Mouse (Mus musculus) kidney, adult 2 months (tissue): ENCODE results near the gene Olfr96. TPM values are rescaled to one million over a fixed set of nuclear protein-coding genes. Genes with fewer than 3 reads are reported as not detected.

Experiments used
- DNase-seq: peaks from one replicate; pipeline ENCODE4 v3.0.0; 2021
- H3K27ac ChIP-seq: fragments of 200-500 bp; 2 replicates; pipeline ENCODE4 v1.5.1; 2012; ENCODE audit warnings: low read depth, low read length, control low read depth, inconsistent platforms; ENCODE audit not compliant: insufficient read depth
- H3K27me3 ChIP-seq: fragments of 200-500 bp; replicated peaks from 2 replicates; pipeline ENCODE4 v1.6.1; 2012; ENCODE audit warnings: mild to moderate bottlenecking, moderate library complexity, low read length, inconsistent platforms; ENCODE audit not compliant: control insufficient read depth, insufficient read depth
- H3K36me3 ChIP-seq: fragments of 200-500 bp; 2 replicates; pipeline ENCODE4 v1.6.1; 2012; ENCODE audit warnings: mild to moderate bottlenecking, moderate library complexity, low read length, inconsistent platforms; ENCODE audit not compliant: control insufficient read depth, insufficient read depth
- H3K4me1 ChIP-seq: fragments of 200-500 bp; 2 replicates; pipeline ENCODE4 v1.6.1; 2011; ENCODE audit warnings: low read length; ENCODE audit not compliant: control insufficient read depth, insufficient read depth
- H3K4me3 ChIP-seq: fragments of 200-500 bp; 2 replicates; pipeline ENCODE4 v1.5.1; 2011; ENCODE audit warnings: mild to moderate bottlenecking, low read depth, low read length, control low read depth; ENCODE audit not compliant: insufficient read depth
- CTCF ChIP-seq: fragments of 200-500 bp; conservative IDR thresholded peaks from 2 replicates; pipeline ENCODE4 v1.5.1; 2011; ENCODE audit warnings: low read depth, mild to moderate bottlenecking, control low read depth, low read length, moderate library complexity, mixed read lengths; ENCODE audit not compliant: insufficient read depth, insufficient read length
- POLR2A ChIP-seq: fragments of 200-500 bp; IDR thresholded peaks from one replicate; pipeline ENCODE4 v1.6.1; 2011; ENCODE audit warnings: low read depth, low read length, control low read depth
- WGBS: fragments of 180-500 bp; shearing (Covaris S2); methylation state at CpG from one replicate; pipeline ENCODE4 v1.1.7; 2018; 5-methylcytosine and 5-hydroxymethylcytosine counted together
- polyA plus RNA-seq: library from polyadenylated mRNA; depleted of rRNA; stranded (reverse); fragments of >200 nt; gene quantifications from 2 replicates; pipeline ENCODE4 v1.2.3, GENCODE M21; 2012; rRNA removed

Olfr96 gene
- polyA plus RNA-seq: not detected in 2 replicates

- WGBS: 62% methylated on average over 4 of the region's 4 CpGs
- no peaks in the 10 kb centered on the region for H3K4me1 ChIP-seq
- no peak within 1 kb of the TSS for H3K27ac ChIP-seq
- H3K36me3 ChIP-seq: no peaks in the 10 kb centered on the region
- no peak within 1 kb of the TSS for H3K4me3 ChIP-seq
- DNase-seq: no peak
- H3K27me3 ChIP-seq: no peaks in the 10 kb centered on the region
- no peak for TF ChIP-seq CTCF
- TF ChIP-seq POLR2A: no peak
Observed at GRCm38 (mm10) chr17:37219846-37220245, at the start of gene Olfr96. Gene Olfr96 (plus strand): TSS chr17:37220146.

DNA sequence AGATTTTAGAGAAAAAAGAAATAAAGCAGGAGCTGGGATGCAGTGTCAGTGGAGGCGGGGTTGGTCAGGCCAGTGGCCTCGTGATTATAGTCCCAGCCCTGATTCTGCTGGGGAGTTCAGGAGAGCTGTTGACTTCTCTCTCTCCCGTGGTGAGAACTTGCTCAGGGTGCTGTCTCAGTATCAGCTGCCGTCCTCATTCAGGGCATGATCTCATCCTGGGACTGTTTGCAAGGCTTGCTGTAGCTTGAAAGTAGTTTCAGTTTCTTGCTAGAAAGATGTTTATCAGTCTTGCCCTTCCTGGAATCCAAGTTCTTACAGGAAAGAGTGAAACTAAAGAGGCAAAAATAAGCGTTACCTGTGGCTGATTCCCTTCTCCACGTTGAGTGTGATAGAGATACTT lies 34.5 kb upstream of the Olfr96 start:
- H3K4me1 ChIP-seq: no peaks in the 10 kb centered on the region
- H3K4me3 ChIP-seq: no peak overlapping the region
- H3K27ac ChIP-seq: no peak overlapping the region
- 31% methylated on average over 6 of the region's 6 CpGs for WGBS
- TF ChIP-seq POLR2A: no peak
- TF ChIP-seq CTCF: no peak
- no peak for DNase-seq
- no peaks in the 10 kb centered on the region for H3K36me3 ChIP-seq
- no peaks in the 10 kb centered on the region; the same call in 1 of the 2 replicates for H3K27me3 ChIP-seq

DNA sequence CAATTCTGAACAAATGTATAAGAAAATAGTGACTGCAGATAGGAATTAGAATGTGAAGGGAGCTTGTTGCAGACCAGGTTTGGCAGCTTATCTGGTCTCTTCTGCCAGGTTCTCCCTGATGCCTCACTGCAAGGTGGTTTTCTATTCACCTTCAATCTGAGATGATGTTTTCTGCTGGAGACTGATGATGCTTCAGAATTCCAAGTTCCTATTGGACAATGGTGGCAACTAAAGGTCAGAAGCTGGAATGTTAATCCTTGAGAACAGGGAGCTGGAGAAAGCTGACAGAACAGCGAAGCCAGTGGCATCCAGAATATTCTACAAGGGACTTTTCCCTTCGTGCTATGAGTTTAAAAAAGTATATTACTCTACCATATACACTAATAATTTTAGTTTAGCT lies 29.2 kb upstream of the Olfr96 start:
- H3K4me1 ChIP-seq: no peaks in the 10 kb centered on the region
- H3K4me3 ChIP-seq: no peak overlapping the region
- no peak for TF ChIP-seq CTCF
- TF ChIP-seq POLR2A: no peak
- 40% methylated on average over 2 of the region's 2 CpGs for WGBS
- no peaks in the 10 kb centered on the region; the same call in 1 of the 2 replicates for H3K27me3 ChIP-seq
- H3K36me3 ChIP-seq: no peaks in the 10 kb centered on the region
- DNase-seq: peak; percentile 82
- H3K27ac ChIP-seq: no peak overlapping the region

DNA sequence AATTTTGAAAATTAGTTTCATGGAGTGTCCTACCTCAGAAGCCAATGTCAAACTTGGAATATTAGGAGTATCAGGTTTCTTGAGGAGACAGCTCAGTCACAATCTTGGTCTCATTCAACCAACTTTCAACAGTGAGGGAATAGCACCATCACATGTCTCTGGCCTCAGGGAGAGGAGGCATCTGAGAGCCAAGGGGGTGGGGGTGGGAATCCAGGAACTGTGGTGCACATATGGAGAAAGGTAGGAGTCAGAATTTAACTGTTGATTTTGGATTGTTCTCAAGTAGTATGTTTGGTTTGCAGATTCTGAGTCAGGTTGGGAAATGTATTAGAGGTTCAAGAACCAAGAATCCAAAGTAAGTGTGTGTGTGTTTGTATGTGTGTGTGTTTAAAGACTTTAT lies 26.9 kb upstream of the Olfr96 start:
- Histone ChIP-seq H3K4me3 (no peak overlapping the region), H3K27me3 (no peaks in the 10 kb centered on the region; the same call in 1 of the 2 replicates), H3K27ac (no peak overlapping the region), H3K4me1 (no peaks in the 10 kb centered on the region), H3K36me3 (no peaks in the 10 kb centered on the region)
- no peak for DNase-seq
- no peak for TF ChIP-seq CTCF
- TF ChIP-seq POLR2A: no peak

- no peaks in the 10 kb centered on the region for H3K4me1 ChIP-seq
- no peak for TF ChIP-seq CTCF
- no peak for TF ChIP-seq POLR2A
- no peak within 1 kb of the TSS for H3K27ac ChIP-seq
- H3K36me3 ChIP-seq: no peaks in the 10 kb centered on the region
- WGBS: 94% methylated on average over 2 of the region's 2 CpGs
- H3K27me3 ChIP-seq: no peaks in the 10 kb centered on the region; the same call in 1 of the 2 replicates
- DNase-seq: no peak
- no peak within 1 kb of the TSS for H3K4me3 ChIP-seq
Observed at GRCm38 (mm10) chr17:37193656-37194055, 26.3 kb upstream of the Olfr96 start, which contains the start of gene Ubd. Gene Ubd (plus strand): TSS chr17:37193892.

DNA sequence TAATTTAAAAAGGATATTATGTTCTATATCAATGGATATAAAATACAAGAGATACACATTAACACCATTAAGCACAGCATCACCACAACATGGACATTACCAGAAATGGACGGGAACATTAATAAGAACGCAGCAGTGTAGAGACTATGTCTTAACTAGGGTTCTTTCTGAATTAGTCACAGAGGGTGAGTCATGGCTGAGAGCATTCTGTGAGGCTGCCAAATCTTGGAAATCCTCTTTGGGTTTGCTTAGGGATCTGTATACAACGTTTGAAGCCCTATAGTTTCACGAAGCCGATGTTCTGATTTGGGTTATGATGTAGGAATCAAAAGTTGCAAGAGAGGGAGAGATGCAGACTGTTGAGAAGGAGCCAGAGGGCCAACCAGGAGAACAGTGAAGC lies 25.2 kb upstream of the Olfr96 start:
- TF ChIP-seq CTCF (no peak), POLR2A (no peak)
- no peaks in the 10 kb centered on the region for H3K4me1 ChIP-seq
- H3K36me3 ChIP-seq: no peaks in the 10 kb centered on the region
- 85% methylated on average over 5 of the region's 5 CpGs for WGBS
- no peak overlapping the region for H3K4me3 ChIP-seq
- H3K27ac ChIP-seq: no peak overlapping the region
- no peaks in the 10 kb centered on the region; the same call in 1 of the 2 replicates for H3K27me3 ChIP-seq
- DNase-seq: no peak

DNA sequence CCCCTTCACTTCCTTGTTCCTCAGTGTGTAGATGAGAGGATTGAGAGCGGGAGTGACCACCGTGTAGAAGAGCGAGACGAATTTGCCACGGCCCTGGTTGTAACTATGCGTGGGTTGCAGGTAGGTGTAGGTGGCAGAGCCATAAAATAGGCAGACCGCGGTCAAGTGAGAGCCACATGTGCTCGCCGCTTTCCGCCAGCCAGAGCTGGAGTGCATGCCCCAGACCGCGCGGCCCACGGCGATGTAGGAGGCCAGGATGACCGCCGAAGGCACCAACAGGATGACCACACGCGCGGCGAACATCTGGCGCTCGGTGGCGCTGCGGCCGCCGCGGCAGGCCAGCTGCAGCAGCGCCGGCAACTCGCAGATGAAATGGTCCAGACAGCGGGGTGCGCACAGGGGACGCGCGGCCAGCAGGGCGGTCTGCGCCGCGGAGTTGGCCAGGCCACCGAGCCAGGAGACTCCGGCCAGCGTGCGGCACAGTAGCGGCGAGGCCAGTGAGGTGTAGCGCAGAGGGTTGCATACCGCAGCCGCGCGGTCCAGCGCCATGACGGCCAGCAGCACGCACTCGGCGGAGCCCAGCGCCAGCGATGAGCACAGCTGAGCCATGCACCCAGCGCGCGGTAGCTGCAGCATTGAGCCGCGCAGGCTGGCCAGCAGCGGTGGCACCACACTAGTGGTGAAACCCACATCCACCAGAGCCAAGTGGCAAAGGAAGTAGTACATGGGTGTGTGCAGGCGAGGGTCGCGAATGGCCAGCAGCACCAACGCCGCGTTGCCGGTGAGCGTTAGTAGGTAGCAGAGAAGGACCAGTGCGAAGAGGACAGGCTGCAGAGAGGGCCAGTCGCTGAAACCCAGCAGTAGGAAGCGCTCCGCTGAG lies 22.9 kb upstream of the Olfr96 start:
- peak; percentile 4 for DNase-seq

More for the DNA sequence above, 22.9 kb upstream of the Olfr96 start:
- Histone ChIP-seq H3K4me3 (peak overlapping the region; percentile 4; the same call in 1 of the 2 replicates), H3K27ac (no peak overlapping the region), H3K4me1 (no peaks in the 10 kb centered on the region), H3K27me3 (no peaks in the 10 kb centered on the region; the same call in 1 of the 2 replicates), H3K36me3 (no peaks in the 10 kb centered on the region)
- TF ChIP-seq CTCF: no peak
- no peak for TF ChIP-seq POLR2A
- whole genome bisulfite sequencing: 1% methylated on average over 77 of the region's 77 CpGs
